Comparison of ENCODE assay signal across 8 mouse cellular contexts in genomic region chr8:84180530-84181190, GRCm38 (mm10). TPM values are rescaled to one million over a fixed set of nuclear protein-coding genes. Genes with fewer than 3 reads are reported as not detected.
DNase-seq lines count a peak whose midpoint lies in the region; ATAC-seq and TF ChIP-seq lines count a peak whose summit lies in the region.

No protein-coding gene starts in this region.

- no peak for TF ChIP-seq EP300 in heart, adult 2 months (IDR thresholded peaks at IDR 0.05; ENCODE audit: insufficient read depth, low read depth, low read length)

- no peaks in the 10 kb centered on the region for H3K27me3 ChIP-seq in heart, adult 2 months (ENCODE audit: control insufficient read depth, insufficient read depth, low read length)
- H3K27me3 ChIP-seq in hindbrain, embryonic 10.5 days (ENCODE audit: insufficient read depth, poor library complexity, severe bottlenecking): peaks cover 12% of the 10 kb centered on the region
- H3K27me3 ChIP-seq in liver, embryonic 13.5 days: peaks cover 40% of the 10 kb centered on the region
- no peaks in the 10 kb centered on the region for H3K27me3 ChIP-seq in neural tube, embryonic 14.5 days (ENCODE audit: control insufficient read depth, insufficient read depth, low read length)

- TF ChIP-seq POLR2A in heart, adult 2 months (IDR thresholded peaks at IDR 0.05; ENCODE audit: insufficient read depth, low read depth, low read length): no peak

- H3K9me3 ChIP-seq in hindbrain, embryonic 10.5 days: 0 out of 2 replicates have a peak, but pooled peaks cover 5% of the 10 kb centered on the region
- H3K9me3 ChIP-seq in liver, embryonic 13.5 days (replicated peaks): no peaks in the 10 kb centered on the region
- no peaks in the 10 kb centered on the region for H3K9me3 ChIP-seq in neural tube, embryonic 14.5 days (ENCODE audit: control insufficient read depth, low read length)

- intact Hi-C loops in heart, adult 2 months (cut with DNase I): loop anchor here (2.0 to 10.0 kb wide), 2 partner anchors 32 to 436 kb away; partner anchors contain the start of genes 4930432K21Rik and Adgre5
- intact Hi-C loops in heart, postnatal 25 days (cut with DNase I): loop anchor here (5.0 to 10.0 kb wide), 2 partner anchors 54 to 138 kb away; partner anchors contain the start of genes Il27ra, Rln3 and Zswim4

- no peak for TF ChIP-seq CTCF in heart, adult 2 months (IDR thresholded peaks at IDR 0.05)

- H3K36me3 ChIP-seq in heart, adult 2 months (ENCODE audit: control insufficient read depth, insufficient read depth, low read length): no peaks in the 10 kb centered on the region
- H3K36me3 ChIP-seq in hindbrain, embryonic 10.5 days: peaks cover 29% of the 10 kb centered on the region
- H3K36me3 ChIP-seq in liver, embryonic 13.5 days: no peaks in the 10 kb centered on the region
- peaks cover 4% of the 10 kb centered on the region; the same call in 1 of the 2 replicates for H3K36me3 ChIP-seq in neural tube, embryonic 14.5 days (ENCODE audit: control insufficient read depth, insufficient read depth, low read length)

- no peak overlapping the region for H3K9ac ChIP-seq in heart, adult 2 months (ENCODE audit: low read depth, low read length)
- peak overlapping the region; percentile 43; the same call in 1 of the 2 replicates for H3K9ac ChIP-seq in liver, embryonic 13.5 days
- H3K9ac ChIP-seq in neural tube, embryonic 14.5 days (replicated peaks; ENCODE audit: low read depth, low read length): peak overlapping the region; percentile 34

- peak overlapping the region; percentile 47 for H3K4me2 ChIP-seq in liver, embryonic 13.5 days
- peak overlapping the region; percentile 78 for H3K4me2 ChIP-seq in neural tube, embryonic 14.5 days (ENCODE audit: low read depth, low read length)

- ATAC-seq in liver, embryonic 13.5 days (ENCODE audit: low read depth): peak; percentile 34
- ATAC-seq in neural tube, embryonic 14.5 days (ENCODE audit: low read depth): peak; percentile 61

- no peak overlapping the region; the same call in 1 of the 2 replicates for H3K4me3 ChIP-seq in heart, adult 2 months
- H3K4me3 ChIP-seq in hindbrain, embryonic 10.5 days: peak overlapping the region; percentile 49
- no peak overlapping the region; the same call in 1 of the 2 replicates for H3K4me3 ChIP-seq in liver, embryonic 13.5 days (replicated peaks)
- peak overlapping the region; percentile 22 for H3K4me3 ChIP-seq in neural tube, embryonic 14.5 days (ENCODE audit: low read depth, low read length)

- no peak overlapping the region for H3K27ac ChIP-seq in heart, adult 2 months
- H3K27ac ChIP-seq in hindbrain, embryonic 10.5 days: peak overlapping the region; percentile 98
- no peak overlapping the region; the same call in 1 of the 2 replicates for H3K27ac ChIP-seq in liver, embryonic 13.5 days
- H3K27ac ChIP-seq in neural tube, embryonic 14.5 days (ENCODE audit: low read depth, low read length): peak overlapping the region; percentile 73

- H3K79me2 ChIP-seq in heart, adult 2 months (replicated peaks; ENCODE audit: control insufficient read depth, insufficient read depth, low read length): no peaks in the 10 kb centered on the region

- peak; percentile 51 to 57 for DNase-seq in heart, adult 2 months
- DNase-seq in heart, postnatal 25 days (ENCODE audit: low spot score): no peak
- peak; percentile 91 for DNase-seq in embryo, embryonic 9.5 days (ENCODE audit: extremely low spot score)
- DNase-seq in hindbrain, embryonic 10.5 days (ENCODE audit: low spot score): peak; percentile 89
- DNase-seq in liver, embryonic 13.5 days: no peak
- DNase-seq in layer of hippocampus, adult 9-10 months (ENCODE audit: low spot score): no peak
- no peak for DNase-seq in adrenal gland, adult 18-20 months (ENCODE audit: low spot score in 2 of 2)

- peaks cover 4% of the 10 kb centered on the region for H3K4me1 ChIP-seq in heart, adult 2 months (ENCODE audit: control insufficient read depth, insufficient read depth, low read length)
- peaks cover 76% of the 10 kb centered on the region for H3K4me1 ChIP-seq in hindbrain, embryonic 10.5 days (replicated peaks)
- peaks cover 52% of the 10 kb centered on the region for H3K4me1 ChIP-seq in liver, embryonic 13.5 days (replicated peaks)
- peaks cover 39% of the 10 kb centered on the region for H3K4me1 ChIP-seq in neural tube, embryonic 14.5 days (ENCODE audit: control insufficient read depth, insufficient read depth, low read length)

- 7% methylated on average over 16 of the region's 16 CpGs for WGBS in heart, adult 2 months
- 2% methylated on average over 16 of the region's 16 CpGs for whole genome bisulfite sequencing in hindbrain, embryonic 10.5 days
- 10% methylated on average over 16 of the region's 16 CpGs for WGBS in liver, embryonic 13.5 days (ENCODE audit: insufficient replicate concordance)
- WGBS in neural tube, embryonic 14.5 days: under 1% methylated on average over 16 of the region's 16 CpGs

RNA-seq across cellular contexts. Expression of gene Nanos3, which starts 4.4 kb away (rescaled TPM):
- total RNA-seq in heart, adult 2 months (2021): 1 to 10 TPM in 1 of 2 experiments, not detected in 1; 1.9 TPM
- polyA plus RNA-seq in heart, adult 2 months (2012; rRNA removed): 0.61 TPM in 1 of 2 replicates, not detected in the other
- 1 to 10 TPM in 1 of 2 experiments, under 1 TPM in 1; 0.73 to 1.4 TPM for total RNA-seq in heart, postnatal 25 days (2021)
- 2.5 and 6.8 TPM in 2 replicates for polyA plus RNA-seq in hindbrain, embryonic 10.5 days (2016; fragmentation: Nextera tagmentation; extraction: Ambion mirVana)
- polyA plus RNA-seq in liver, embryonic 13.5 days (2015; fragmentation: Nextera tagmentation; extraction: Ambion mirVana): 0.28 and 0.34 TPM in 2 replicates
- polyA plus RNA-seq in neural tube, embryonic 14.5 days (2014; fragmentation: Nextera tagmentation; extraction: Ambion mirVana): 12.4 and 12.5 TPM in 2 replicates
- total RNA-seq in adrenal gland, adult 18-20 months (2021): under 1 TPM in 1 of 2 experiments, not detected in 1; 0.61 TPM

RNA-seq across cellular contexts. Expression of gene 4930432K21Rik, which starts 32.8 kb away (rescaled TPM):
- total RNA-seq in heart, adult 2 months (2021): under 1 TPM; 0.26 to 0.30 TPM
- 0.29 and 0.55 TPM in 2 replicates for polyA plus RNA-seq in heart, adult 2 months (2012; rRNA removed)
- under 1 TPM; 0.10 to 0.28 TPM for total RNA-seq in heart, postnatal 25 days (2021)
- polyA plus RNA-seq in hindbrain, embryonic 10.5 days (2016; fragmentation: Nextera tagmentation; extraction: Ambion mirVana): 2.1 TPM in 2 replicates
- polyA plus RNA-seq in liver, embryonic 13.5 days (2015; fragmentation: Nextera tagmentation; extraction: Ambion mirVana): 0.13 and 0.25 TPM in 2 replicates
- 1.3 and 1.6 TPM in 2 replicates for polyA plus RNA-seq in neural tube, embryonic 14.5 days (2014; fragmentation: Nextera tagmentation; extraction: Ambion mirVana)
- total RNA-seq in adrenal gland, adult 18-20 months (2021): under 1 TPM in 1 of 2 experiments, not detected in 1; 0.38 TPM

RNA-seq across cellular contexts. Expression of gene Cc2d1a, which starts 32.9 kb away (rescaled TPM):
- 10 to 100 TPM; 10.6 to 11.9 TPM for total RNA-seq in heart, adult 2 months (2021)
- polyA plus RNA-seq in heart, adult 2 months (2012; rRNA removed): 10.2 and 11.2 TPM in 2 replicates
- total RNA-seq in heart, postnatal 25 days (2021): 10 to 100 TPM; 10.3 to 11.8 TPM
- polyA plus RNA-seq in hindbrain, embryonic 10.5 days (2016; fragmentation: Nextera tagmentation; extraction: Ambion mirVana): 18.2 and 19.0 TPM in 2 replicates
- polyA plus RNA-seq in liver, embryonic 13.5 days (2015; fragmentation: Nextera tagmentation; extraction: Ambion mirVana): 5.4 and 6.2 TPM in 2 replicates
- polyA plus RNA-seq in neural tube, embryonic 14.5 days (2014; fragmentation: Nextera tagmentation; extraction: Ambion mirVana): 26.8 and 30.7 TPM in 2 replicates
- total RNA-seq in adrenal gland, adult 18-20 months (2021): 10 to 100 TPM; 26.5 to 30.5 TPM

RNA-seq across cellular contexts. Expression of gene Podnl1, which starts 54.9 kb away (rescaled TPM):
- total RNA-seq in heart, adult 2 months (2021): not detected
- 0.20 and 0.23 TPM in 2 replicates for polyA plus RNA-seq in heart, adult 2 months (2012; rRNA removed)
- total RNA-seq in heart, postnatal 25 days (2021): not detected
- 0.13 TPM in 1 of 2 replicates, not detected in the other for polyA plus RNA-seq in hindbrain, embryonic 10.5 days (2016; fragmentation: Nextera tagmentation; extraction: Ambion mirVana)
- polyA plus RNA-seq in liver, embryonic 13.5 days (2015; fragmentation: Nextera tagmentation; extraction: Ambion mirVana): 0.05 TPM in 1 of 2 replicates, not detected in the other
- 0.43 and 0.50 TPM in 2 replicates for polyA plus RNA-seq in neural tube, embryonic 14.5 days (2014; fragmentation: Nextera tagmentation; extraction: Ambion mirVana)
- total RNA-seq in adrenal gland, adult 18-20 months (2021): under 1 TPM; 0.33 to 0.35 TPM

RNA-seq across cellular contexts. Expression of gene Zswim4, which starts 56.2 kb away (rescaled TPM):
- 1 to 10 TPM; 6.8 to 8.2 TPM for total RNA-seq in heart, adult 2 months (2021)
- polyA plus RNA-seq in heart, adult 2 months (2012; rRNA removed): 7.6 and 10.4 TPM in 2 replicates
- total RNA-seq in heart, postnatal 25 days (2021): 1 to 10 TPM; 8.2 to 8.8 TPM
- polyA plus RNA-seq in hindbrain, embryonic 10.5 days (2016; fragmentation: Nextera tagmentation; extraction: Ambion mirVana): 36.9 and 53.5 TPM in 2 replicates
- polyA plus RNA-seq in liver, embryonic 13.5 days (2015; fragmentation: Nextera tagmentation; extraction: Ambion mirVana): 2.1 and 2.2 TPM in 2 replicates
- 12.9 and 20.5 TPM in 2 replicates for polyA plus RNA-seq in neural tube, embryonic 14.5 days (2014; fragmentation: Nextera tagmentation; extraction: Ambion mirVana)
- 10 to 100 TPM; 36.4 to 56.0 TPM for total RNA-seq in adrenal gland, adult 18-20 months (2021)

Comparison
In these comparisons a context has a peak if more than half of its experiments do, and no peak if none do; other contexts are left out.
1. DNase-seq: peak in heart, adult 2 months (2 of 2), embryo, embryonic 9.5 days (single experiment) and hindbrain, embryonic 10.5 days (single experiment); none in heart, postnatal 25 days (single experiment), liver, embryonic 13.5 days (single experiment), layer of hippocampus, adult 9-10 months (single experiment) and adrenal gland, adult 18-20 months (0 of 2).
2. H3K27ac ChIP-seq: peak in hindbrain, embryonic 10.5 days (single experiment) and neural tube, embryonic 14.5 days (single experiment); none in heart, adult 2 months (single experiment) and liver, embryonic 13.5 days (single experiment).
3. H3K4me3 ChIP-seq: peak in hindbrain, embryonic 10.5 days (single experiment) and neural tube, embryonic 14.5 days (single experiment); none in heart, adult 2 months (single experiment) and liver, embryonic 13.5 days (single experiment).